Mouse (Mus musculus) lung, postnatal 0 days (tissue): ENCODE data around the gene Arl10.

Source experiments
- CTCF ChIP-seq: IDR thresholded peaks from 2 replicates; pipeline ENCODE4 v1.5.1; 2016; ENCODE audit warnings: antibody characterized with exemption, mild to moderate bottlenecking
- EP300 ChIP-seq: IDR thresholded peaks from 2 replicates; pipeline ENCODE4 v1.6.1; 2016; ENCODE audit warnings: antibody characterized with exemption, mild to moderate bottlenecking, control low read depth

DNA sequence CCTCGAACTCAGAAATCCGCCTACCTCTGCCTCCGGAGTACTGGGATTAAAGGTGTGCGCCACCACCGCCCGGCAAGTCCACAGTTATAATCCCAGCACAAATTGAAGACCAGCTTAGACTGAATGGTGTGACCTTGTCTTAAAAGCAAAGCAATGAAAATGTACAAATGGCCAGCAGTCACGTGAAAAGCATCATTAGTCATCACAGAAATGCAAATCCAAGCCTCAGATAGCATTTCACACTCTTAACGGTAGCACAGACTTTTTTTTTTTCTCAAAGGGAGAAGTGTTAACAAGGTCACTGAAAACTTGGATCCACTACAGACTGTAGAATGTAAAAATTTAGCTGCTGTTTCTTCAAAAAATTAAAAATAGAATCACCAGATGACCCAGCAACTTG lies 41.5 kb downstream of the Arl10 start:
- no peak for TF ChIP-seq CTCF
- no peak for TF ChIP-seq EP300
